Mouse (Mus musculus): ENCODE measurements at regions not wholly inside any gene's neighbourhood (a gene's known extent, or its start where the extent isn't known, plus 50 kb on each side); places are given as distances from the start of the nearest gene placed in this dataset.

DNA sequence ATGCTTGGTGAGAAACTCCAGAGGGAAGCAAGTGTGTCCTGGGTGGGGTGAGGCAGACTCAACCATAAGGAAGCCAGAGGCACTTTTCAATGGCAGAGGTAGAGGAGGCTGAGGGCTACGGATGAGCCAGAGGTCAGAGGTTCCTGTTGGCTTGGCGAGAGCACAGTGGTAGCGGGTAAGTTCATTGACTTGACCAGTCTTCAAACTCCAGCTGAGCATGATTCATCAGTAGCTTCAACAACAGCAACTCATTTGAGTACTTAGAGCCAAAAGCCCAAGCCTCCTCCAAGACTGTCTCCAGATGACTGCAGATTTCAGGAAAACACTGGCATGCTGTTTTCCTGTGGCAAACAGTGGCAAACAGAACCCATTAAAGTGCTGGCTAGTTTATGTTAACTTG, 65.8 kb upstream of the Tspan2 start:
- TF ChIP-seq POLR2A (IDR thresholded peaks at IDR 0.05; ENCODE audit: extremely low read depth, insufficient read depth, low read length): no peak
- no peak for TF ChIP-seq CTCF (IDR thresholded peaks at IDR 0.05; ENCODE audit: low read depth, low read length)

All from liver, adult 2 months (tissue).